Mouse (Mus musculus): ENCODE results near the gene Tirap. TPM values are rescaled to one million over a fixed set of nuclear protein-coding genes. Genes with fewer than 3 reads are reported as not detected.

Gene Tirap
- total RNA-seq, 2 experiments from 2014 or later: 2.4 to 3.4 TPM

DNA sequence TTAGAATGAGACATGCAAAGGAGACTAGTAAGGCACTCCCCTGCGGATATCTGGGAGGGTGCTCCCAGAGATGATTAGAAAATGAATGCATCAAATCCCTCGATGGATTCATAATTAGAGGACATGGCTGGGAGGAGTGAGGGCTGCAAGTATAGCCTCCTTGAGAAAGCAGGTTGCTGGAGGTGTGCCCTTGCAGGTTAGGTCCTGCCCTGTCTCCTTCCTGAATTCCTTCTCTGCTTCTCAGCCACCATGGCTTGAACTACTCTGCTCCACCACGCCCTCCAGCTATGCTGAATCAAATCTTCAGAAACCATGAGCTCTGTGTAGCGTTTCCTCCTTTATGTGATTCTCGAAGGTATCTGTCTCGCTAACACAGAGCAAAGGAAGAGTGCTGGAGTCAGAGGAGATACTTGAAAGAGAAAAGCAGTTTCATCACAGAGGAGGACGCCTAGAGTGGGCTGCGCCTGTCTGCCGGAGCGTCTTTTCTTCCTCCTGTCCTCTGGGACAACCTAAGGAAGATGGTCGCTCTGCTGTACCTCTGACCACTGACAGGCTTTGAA lies 7.0 kb downstream of the Tirap start:
- no peak for DNase-seq (ENCODE audit: low spot score in 2 of 2)

DNA sequence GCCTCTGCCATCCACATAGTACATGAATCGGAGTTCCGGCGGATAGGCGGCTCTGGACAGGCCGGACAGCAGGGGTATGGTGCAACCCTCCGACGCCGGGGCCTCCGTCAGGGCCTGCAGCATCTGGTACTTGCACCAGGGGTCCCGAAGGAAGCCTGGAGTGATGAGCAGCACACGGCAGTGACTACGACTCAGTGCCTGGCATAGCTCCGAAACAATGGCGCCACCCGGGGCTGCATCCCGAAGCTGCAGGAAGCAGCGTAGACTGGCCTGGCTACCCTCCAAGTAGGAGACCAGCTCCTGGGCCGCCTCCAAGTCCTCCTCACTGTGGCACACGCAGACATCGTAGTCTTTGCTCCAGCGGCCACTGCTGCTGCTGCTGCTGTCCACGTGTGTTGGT lies 11.4 kb downstream of the Tirap start:
- DNase-seq (ENCODE audit: low spot score in 2 of 2): peak; percentile 58 to 72

DNA sequence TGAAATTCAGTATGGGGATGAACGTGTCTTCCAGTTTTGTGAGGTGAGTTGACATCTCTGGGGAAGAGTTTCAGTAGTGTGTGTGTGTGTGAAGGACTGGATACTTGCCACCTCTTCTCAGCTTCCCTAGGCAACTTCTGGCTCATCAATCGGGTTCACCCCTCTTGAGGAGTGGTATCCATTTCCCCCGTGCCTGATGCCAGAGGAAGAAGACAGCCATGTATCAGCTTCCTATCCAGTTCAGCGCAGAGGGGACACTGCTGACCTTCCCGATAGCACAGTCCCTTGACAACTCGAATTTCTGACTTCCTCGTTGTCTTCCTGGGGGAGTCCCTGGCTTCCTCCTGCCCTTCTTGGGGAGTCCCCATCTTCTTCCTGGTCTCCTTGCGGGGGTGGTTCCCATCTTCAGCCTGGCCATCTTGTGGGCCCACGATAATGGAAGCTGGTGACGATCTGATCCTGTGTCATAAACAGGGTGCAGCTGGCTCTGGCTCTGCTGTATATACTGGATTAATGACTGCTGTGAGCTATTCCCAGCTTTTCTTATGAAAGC lies 12.7 kb downstream of the Tirap start:
- no peak for DNase-seq (ENCODE audit: low spot score in 2 of 2)

DNA sequence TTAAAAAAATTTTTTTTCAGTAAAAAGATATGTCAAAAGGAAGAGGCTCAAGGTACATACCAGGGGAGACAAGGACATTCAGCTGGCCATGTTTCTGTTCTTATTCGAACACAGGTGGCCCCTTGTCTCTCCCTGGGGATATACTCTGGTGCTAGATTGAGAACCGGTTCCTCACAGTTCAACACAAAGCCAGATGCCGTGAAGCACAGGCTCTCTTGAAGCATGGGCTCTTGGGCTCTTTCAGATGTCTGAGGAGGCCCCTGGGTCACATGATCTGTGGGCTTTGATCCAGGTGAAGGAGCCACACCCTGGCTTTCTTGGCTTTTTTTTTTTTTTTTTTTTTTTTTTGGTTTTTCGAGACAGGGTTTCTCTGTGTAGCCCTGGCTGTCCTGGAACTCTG lies 13.7 kb downstream of the Tirap start:
- DNase-seq (ENCODE audit: low spot score in 2 of 2): no peak

DNA sequence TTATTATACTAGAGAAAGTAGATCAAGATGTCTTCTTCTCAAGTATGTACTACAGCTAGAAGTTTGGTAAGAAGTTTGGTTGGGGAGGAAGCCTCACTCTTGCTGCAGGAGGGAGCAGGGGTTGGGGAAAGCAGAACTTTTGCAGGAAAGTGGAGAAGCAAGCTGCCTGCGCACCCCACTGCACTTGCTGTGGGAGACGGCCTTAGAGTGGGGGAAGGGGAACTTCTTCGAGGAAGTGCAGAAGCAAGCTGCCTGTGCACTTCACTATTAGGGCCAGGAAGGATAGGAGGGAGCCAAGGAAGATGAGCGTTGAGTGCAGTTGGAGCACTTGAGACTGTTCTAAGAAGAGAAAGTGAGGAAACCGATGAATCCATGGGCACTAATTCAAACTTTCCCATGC lies 16.7 kb downstream of the Tirap start:
- no peak for DNase-seq (ENCODE audit: low spot score in 2 of 2)

DNA sequence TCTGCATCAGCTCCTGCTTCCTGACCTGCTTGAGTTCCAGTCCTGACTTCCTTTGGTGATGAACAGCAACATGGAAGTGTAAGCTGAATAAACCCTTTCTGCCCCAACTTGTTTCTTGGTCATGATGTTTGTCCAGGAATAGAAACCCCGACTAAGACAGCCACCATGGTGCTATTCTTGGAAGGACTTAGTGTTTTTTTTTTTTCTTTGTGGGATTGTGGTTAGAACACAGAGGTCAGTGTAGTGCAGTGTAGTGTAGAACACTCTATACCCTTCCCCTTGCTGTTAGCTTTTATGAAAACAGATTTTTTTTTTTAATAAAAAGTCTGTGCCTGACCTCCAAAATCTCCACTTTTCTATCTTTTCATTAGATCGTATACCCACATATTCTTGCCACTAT lies 17.3 kb downstream of the Tirap start:
- no peak for DNase-seq (ENCODE audit: low spot score in 2 of 2)

DNA sequence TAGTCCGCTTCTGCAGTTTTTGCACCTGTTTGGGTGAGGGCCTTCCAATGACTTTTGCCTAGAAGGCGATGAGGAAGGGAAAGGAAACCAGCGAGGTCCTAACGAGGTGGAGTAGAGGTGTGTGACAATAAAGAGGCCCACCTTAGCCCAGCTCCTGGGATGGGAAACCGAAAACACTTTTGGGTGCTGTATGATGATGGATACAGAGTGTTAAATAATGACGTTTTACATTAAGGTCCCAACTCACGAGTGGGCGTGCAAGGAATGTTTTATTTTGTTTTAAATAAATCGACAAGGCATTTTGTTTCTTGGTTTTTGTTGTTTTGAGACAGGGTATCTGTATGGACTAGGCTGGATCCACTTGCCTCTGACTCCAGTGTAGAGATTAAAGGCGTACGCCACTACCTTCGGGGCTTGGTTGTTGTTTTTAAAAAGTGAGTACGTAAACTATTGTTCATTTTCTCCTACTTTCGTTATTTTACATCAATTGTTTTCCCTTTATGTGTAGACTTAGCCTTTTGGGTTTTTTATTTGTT lies 23.9 kb downstream of the Tirap start:
- no peak for DNase-seq (ENCODE audit: low spot score in 2 of 2)

DNA sequence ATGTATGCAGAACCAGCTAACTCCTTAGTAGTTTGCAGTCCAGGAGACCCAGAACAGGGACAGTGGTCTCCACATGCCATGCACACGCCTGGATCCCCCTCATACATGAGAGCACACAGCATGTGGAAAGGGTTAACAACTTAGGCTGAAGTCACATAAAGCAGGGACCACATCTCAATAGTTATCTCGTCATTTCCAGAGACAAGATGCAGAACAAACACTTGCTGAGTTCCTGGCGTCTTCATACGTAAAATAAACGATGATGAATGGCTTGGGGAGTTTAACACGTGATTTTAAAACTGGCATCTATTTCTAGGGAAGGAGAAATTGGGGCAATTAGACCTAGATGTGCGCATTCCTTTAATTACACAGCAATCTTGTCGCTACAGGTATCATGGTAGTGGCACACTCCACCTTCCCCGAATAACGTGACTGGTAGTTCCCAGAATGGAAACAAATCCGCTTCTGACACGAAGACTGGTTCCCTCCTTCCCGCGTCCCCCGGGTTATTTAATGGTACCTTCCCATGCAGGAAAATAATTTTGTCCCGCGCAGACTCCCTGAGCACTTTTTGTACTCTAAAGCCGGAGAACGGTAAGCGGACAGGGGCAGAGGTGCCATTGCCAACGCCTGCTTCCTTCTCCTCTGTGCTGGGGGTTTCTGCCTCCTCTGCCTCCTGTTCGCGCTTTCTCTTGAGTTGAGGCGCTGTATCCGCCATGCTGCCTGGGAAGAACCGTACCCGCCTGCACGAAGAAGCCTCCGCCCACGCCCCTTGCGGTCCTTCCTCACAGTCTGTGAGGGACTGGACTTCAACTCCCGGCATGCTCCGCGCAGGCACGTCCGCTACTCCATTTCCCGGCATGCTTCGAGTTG lies 24.6 kb downstream of the Tirap start, which contains the start of gene Dcps:
Gene Dcps (minus strand): TSS at position 811 of the 873 bp plus-strand sequence.
- peak; percentile 92 to 95 for DNase-seq (ENCODE audit: low spot score in 2 of 2)

DNA sequence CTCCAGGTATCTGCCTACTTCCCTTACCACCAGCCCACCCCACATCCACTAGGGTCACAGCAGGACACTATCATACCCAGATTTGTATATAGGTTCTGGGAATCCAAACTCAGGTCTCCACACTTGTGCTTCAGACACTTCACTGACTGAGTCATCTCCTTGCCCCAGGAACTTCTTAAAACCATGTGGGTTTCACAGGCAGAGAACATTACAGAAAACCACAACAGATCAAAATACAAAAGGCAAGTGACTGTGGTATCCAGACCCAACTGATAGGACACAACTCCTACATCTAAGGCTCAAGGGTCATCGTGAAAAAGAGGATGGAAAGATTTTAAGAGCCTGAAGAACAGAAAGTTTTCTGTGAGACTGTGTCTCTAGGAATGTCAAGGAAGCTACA lies 26.8 kb downstream of the Tirap start:
- DNase-seq (ENCODE audit: low spot score in 2 of 2): no peak

DNA sequence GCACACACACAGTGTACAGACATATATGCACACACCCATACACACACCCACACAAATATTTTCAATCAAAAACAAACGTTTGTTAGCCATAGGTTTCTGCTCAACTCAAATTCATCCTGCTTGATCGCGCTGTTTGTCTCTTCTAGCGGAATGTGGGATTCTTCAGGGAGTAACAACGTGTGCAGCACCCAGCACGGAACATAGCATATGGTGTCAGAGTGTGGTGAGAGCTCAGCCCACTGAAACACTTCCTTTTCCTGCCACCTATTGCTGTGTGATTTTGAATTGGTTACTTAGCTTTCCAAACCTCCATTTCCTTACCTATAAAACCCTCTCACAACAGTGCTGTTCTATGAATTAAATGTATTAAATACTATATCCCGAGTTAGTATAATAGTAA lies 30.0 kb downstream of the Tirap start:
- DNase-seq (ENCODE audit: low spot score in 2 of 2): no peak

DNA sequence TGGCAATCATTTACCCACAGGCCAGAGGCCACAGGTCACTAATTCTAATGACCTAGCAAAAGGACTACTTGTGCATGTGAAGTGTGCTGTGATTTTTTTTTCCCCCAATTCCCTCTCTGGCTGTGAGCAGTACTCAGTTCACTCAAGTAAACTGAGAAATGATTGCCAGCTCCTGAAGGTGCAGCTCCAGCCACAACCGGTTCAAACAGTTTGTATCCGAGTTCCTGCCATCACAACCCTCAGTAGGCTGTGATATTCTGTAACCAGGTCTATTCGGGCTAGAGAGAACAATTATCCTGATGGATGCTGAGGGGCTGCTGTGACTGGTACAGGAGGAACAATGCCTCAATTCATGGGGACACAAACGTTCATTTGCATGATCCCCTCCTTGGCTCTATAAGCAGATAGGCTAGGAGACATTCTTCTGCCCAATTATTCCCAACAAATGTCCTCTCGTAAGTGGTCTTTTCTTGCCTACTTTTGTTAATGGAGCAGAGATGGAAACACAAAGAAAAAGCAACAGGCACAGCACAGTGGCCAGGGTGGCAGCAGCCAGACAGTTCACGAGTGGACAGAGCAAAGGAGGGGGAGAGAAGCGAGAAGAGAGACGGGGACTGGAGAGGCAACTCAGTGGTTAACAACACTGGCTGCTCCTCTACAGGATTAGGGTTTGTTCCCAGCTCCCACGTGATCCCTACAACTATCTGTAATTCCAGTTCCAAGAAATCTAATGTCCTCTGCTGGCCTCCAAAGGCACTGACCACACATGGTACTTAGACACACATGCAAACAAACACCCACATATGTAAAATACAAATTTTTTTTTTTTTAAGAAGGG lies 33.1 kb downstream of the Tirap start:
- no peak for DNase-seq (ENCODE audit: low spot score in 2 of 2)

DNA sequence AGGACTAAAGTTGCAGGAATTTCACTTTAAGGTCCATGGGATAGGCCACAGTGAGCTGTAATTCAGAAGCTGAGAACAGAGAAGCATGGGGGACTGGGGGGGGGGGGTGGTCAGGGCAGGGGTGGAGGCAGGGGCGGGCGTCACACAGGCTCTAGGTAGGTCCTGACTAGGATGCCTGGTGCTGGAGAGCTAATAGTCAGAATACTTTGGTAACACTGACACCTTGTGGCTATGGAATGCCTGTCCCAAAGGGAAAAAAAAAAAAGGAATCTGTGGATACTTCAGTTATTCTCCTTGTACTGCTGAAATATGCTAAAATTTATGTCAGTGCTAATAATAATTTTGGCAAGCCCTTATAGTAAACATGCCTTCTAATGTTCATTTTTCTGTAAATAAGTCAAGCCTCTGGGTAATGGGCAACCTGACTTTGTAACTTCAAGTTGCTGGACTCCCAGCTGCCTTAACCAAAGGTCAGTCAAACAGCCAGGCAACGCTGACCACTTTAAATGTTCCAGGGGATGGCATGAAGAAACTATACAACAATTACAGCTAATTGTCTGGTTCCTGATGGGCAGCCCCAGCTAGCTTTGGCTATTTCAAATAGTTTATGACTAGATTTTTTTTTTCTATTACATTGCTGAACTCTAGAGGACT lies 33.8 kb downstream of the Tirap start:
- no peak for DNase-seq (ENCODE audit: low spot score in 2 of 2)

DNA sequence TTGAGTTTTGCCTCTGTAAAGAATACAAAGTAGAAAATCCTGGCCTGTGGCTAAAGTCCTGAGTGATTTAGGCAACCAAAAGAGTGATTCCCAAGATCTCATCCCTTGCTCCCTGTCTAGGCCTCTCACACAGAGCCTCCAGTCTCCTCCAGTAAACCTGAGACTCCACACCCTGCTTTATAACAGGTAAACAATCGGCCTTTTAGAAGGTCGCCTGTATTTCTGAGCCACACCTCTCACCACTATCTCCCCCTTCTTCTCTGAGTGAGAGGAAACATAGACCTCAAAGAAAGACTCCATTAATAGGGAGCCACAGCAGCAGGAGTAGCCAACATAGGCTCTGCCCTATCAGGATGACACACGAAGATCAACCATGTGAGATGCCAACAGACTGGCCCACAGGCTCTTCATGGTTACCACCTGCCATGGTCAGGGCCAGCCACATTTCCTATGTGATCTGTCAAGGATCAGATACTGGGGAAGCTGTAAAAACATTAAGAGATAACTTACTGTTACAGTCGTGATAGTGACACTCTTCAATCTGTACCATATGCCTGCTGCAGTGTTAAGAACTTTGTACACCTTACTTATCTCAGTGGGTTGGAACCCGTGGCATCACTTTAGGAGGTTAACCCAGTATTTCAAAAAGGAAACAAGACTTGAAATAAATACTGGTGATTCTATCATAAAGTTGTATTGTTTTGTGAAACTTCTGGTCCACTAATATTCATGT lies 35.8 kb downstream of the Tirap start:
- no peak for DNase-seq (ENCODE audit: low spot score in 2 of 2)

DNA sequence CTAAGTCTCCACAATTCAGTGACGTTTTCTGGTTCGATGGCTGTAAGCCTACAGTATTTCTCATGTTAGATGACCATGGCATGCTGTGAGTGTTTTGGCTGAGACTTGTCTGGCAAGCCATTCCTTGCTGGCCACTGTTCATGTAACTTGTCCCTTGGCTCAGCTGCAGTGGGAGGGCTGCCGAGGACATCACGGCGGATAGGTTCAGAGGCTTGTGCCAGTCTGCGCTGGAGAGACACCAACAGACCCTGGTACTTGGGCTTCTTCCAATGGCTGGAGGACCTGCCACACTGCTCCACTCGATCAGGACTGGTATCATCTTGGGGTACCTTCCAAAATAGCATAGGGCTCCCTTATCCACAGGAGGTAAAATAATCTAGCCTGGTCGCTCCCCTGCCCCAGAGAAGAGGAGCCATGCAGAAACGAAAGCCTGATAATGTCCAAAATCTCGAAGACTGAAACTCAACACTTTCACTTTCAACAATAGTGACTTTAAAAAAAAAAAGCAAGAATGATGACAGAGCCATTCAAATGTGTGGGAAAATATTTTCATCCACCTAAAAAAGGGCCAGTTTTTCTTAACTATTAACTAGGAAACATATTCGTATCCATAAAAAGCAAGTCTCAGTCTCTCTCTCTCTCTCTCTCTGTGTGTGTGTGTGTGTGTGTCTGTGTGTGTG lies 36.9 kb downstream of the Tirap start:
- DNase-seq (ENCODE audit: low spot score in 2 of 2): peak; percentile 61 to 62

DNA sequence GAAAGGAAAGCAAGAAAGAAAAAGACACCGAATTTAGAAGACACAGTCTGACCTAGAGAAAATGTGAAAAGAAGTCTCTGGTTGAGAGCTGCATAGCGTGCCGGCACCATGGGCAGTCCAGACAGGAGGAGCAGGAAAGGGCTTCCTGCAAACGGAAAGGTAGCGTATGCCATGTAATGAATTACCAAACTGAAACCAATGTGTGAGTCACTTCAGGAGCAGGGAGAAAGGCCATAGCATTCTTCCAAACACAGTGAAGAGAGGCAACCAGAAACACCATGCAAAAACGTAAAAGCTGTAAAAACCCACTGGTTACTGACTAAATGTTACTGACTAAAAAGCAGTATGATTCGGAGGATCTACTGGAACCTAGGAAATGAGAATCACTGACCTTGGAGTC lies 38.4 kb downstream of the Tirap start:
- DNase-seq (ENCODE audit: low spot score in 2 of 2): no peak

DNA sequence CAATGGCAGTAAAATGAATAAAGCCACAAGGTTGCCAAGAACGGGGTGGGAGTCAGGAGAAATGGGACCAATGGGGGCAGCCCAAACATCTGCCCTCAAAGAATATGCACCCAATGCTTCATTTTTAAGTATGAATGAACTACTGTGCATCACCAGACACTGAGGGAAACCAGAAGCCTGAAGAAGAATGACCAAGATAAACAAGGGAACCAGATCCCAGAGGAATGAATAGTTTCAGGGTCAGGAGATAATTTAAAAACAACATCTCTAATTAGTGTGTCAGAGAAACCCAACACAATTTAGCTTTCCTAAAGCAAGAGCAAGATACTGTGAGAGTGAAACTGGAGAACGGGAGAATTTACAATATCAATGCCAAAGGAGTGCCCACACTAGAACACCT lies 39.4 kb downstream of the Tirap start:
- no peak for DNase-seq (ENCODE audit: low spot score in 2 of 2)

DNA sequence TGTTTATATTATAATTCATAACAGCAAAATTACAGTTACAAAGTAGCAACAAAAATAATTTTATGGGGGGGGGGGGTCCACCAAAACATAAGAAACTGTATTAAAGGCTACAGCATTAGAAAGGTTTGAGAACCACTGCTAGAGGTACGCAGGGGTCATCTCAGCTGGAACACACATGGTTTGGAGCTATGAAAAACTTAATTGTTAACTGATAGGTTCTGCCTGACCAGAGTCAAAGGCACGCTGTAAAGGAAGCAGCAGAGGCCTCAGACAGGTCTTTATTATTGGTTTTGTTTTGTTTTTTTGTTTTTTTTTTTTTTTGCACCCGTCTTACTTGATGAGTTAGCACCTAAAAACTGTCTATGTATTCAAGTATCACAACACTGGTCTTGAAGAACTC lies 41.6 kb downstream of the Tirap start:
- no peak for DNase-seq (ENCODE audit: low spot score in 2 of 2)

DNA sequence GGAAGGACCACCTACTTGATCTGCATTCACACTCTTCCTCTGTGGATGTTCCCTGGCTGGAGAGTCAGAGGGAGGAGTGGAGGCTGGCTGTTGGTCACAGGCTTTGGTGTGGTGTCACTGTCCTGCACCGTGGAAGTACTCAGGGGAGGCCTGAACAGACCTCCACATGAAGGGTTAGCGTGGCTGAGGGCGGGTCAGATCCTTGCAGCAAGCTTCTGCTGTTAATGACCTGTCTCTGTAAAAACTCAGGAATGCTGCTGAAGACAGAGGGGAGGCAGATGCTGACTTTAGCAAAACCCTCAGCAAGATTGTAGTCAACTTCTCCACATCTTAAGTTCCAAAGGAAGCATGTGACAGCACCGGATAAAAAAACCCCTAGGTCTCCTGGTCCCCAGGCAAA lies 43.2 kb downstream of the Tirap start:
- DNase-seq (ENCODE audit: low spot score in 2 of 2): no peak

DNA sequence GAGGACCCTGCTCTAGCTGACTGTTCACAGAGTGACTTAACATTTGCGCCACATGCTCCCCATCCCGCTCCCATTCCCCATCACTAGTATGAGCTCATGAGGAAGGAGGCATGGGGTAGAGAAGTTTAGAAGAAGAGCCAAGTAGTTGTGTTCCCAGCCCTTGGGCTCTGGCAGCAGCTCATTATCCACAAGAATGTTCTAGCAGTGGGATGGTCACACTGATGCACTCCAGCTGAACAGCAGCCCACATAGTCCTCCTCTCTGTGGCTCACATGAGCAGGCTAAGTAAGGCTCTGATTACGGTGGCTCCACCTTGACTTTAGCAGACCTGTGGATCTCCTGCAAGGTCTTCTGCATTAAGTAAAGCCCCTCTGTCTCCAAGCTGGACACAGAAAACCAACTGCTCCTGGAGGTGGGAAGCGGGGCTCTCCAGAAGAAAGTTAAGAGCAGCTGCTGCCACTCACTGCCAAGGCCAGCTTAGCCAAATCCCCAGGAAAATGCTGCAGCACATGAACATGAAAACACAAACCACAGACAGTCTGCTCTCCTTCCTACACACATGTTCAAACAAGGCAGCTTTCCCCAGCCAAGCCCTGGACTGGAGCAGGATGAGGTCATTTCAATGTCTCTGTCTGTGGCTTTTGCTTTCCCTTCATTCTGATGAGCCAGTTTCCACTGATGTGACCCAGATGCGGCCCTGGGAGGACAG lies 43.9 kb downstream of the Tirap start:
- DNase-seq (ENCODE audit: low spot score in 2 of 2): peak in 1 of 2 experiments; percentile 34
